Mouse (Mus musculus): ENCODE data around the gene Nr4a3. TPM values are rescaled to one million over a fixed set of nuclear protein-coding genes. Genes with fewer than 3 reads are reported as not detected.

Nr4a3 gene
- total and polyA plus RNA-seq, 3 experiments: 0.17 TPM; not detected in 2

GRCm38 (mm10) chr4:48066676-48067075 is 21.7 kb downstream of the Nr4a3 start:
- H3K79me2 ChIP-seq (ENCODE audit: control insufficient read depth, insufficient read depth, low read length, poor library complexity): no peaks in the 10 kb centered on the region
- no peaks in the 10 kb centered on the region for H3K27me3 ChIP-seq (ENCODE audit: control insufficient read depth in 1 of 2, insufficient read depth in 2 of 2, low read length in 2 of 2)
- no peak for TF ChIP-seq RAD21 (IDR thresholded peaks at IDR 0.05; ENCODE audit: low read depth, low read length)
- TF ChIP-seq GATA1 (IDR thresholded peaks at IDR 0.05; ENCODE audit: low read depth, low read length): no peak
- TF ChIP-seq MXI1 (IDR thresholded peaks at IDR 0.05; ENCODE audit: low read depth, low read length): no peak
- no peak for TF ChIP-seq E2F4 (IDR thresholded peaks at IDR 0.05; ENCODE audit: borderline replicate concordance, low read depth, low read length)
- no peak for TF ChIP-seq HCFC1 (IDR thresholded peaks at IDR 0.05; ENCODE audit: low read depth, low read length)
- TF ChIP-seq ZMIZ1 (IDR thresholded peaks at IDR 0.05; ENCODE audit: low read depth, low read length): no peak
- TF ChIP-seq JUND (IDR thresholded peaks at IDR 0.05; ENCODE audit: low read depth, low read length): no peak
- TF ChIP-seq ZNF384 (IDR thresholded peaks at IDR 0.05; ENCODE audit: low read depth, low read length): no peak
- no peak for TF ChIP-seq MEF2A (IDR thresholded peaks at IDR 0.05; ENCODE audit: extremely low read depth, insufficient replicate concordance, low read depth, low read length, poor library complexity, severe bottlenecking)
- no peak for TF ChIP-seq NELFE (IDR thresholded peaks at IDR 0.05; ENCODE audit: low read depth, low read length)
- TF ChIP-seq ZC3H11A (IDR thresholded peaks at IDR 0.05; ENCODE audit: low read depth, low read length): no peak
- TF ChIP-seq ELF1 (IDR thresholded peaks at IDR 0.05; ENCODE audit: low read depth, low read length): no peak
- no peak for TF ChIP-seq TCF12 (IDR thresholded peaks at IDR 0.05; ENCODE audit: low read depth, low read length)
- no peak for TF ChIP-seq USF2 (IDR thresholded peaks at IDR 0.05; ENCODE audit: borderline replicate concordance in 1 of 2, insufficient read depth in 1 of 2, low read depth in 1 of 2, low read length in 2 of 2)
- no peak for TF ChIP-seq POLR2AphosphoS5 (IDR thresholded peaks at IDR 0.05; ENCODE audit: borderline replicate concordance, low read depth, low read length)
- TF ChIP-seq MYB (IDR thresholded peaks at IDR 0.05; ENCODE audit: low read depth, low read length): no peak
- no peak for TF ChIP-seq POLR2A (IDR thresholded peaks at IDR 0.05; ENCODE audit: control insufficient read depth in 1 of 2, insufficient read depth in 1 of 2, low read depth in 1 of 2, low read length in 2 of 2, poor library complexity in 1 of 2)
- H3K9me3 ChIP-seq (replicated peaks; ENCODE audit: insufficient read depth, low read length): no peaks in the 10 kb centered on the region
- H3K9ac ChIP-seq (ENCODE audit: control insufficient read depth, low read depth, low read length, poor library complexity, severe bottlenecking): no peak overlapping the region
- H3K4me1 ChIP-seq (ENCODE audit: control insufficient read depth in 1 of 2, insufficient read depth in 2 of 2, low read length in 2 of 2): peaks cover 0 to under 1% of the 10 kb centered on the region in 2 experiments; a peak in 2 of 4 replicates
- H3K4me3 ChIP-seq (ENCODE audit: control insufficient read depth in 1 of 2, insufficient read depth in 1 of 2, low read depth in 2 of 2, low read length in 2 of 2): no peak overlapping the region
- H3K36me3 ChIP-seq (ENCODE audit: control insufficient read depth in 1 of 2, insufficient read depth in 2 of 2, low read length in 2 of 2): no peaks in the 10 kb centered on the region
- H3K27ac ChIP-seq (ENCODE audit: control insufficient read depth, low read depth, low read length): no peak overlapping the region
- no peak for DNase-seq (ENCODE audit: low read depth, low spot score)

- H3K4me1 ChIP-seq (ENCODE audit: control insufficient read depth in 1 of 2, insufficient read depth in 2 of 2, low read length in 2 of 2): peaks cover 0 to 10% of the 10 kb centered on the region in 2 experiments; a peak in 2 of 4 replicates
- no peaks in the 10 kb centered on the region for H3K79me2 ChIP-seq (ENCODE audit: control insufficient read depth, insufficient read depth, low read length, poor library complexity)
- DNase-seq (ENCODE audit: low read depth, low spot score): no peak
- no peak for TF ChIP-seq EP300 (IDR thresholded peaks at IDR 0.05; ENCODE audit: low read depth in 1 of 2, low read length in 2 of 2)
- TF ChIP-seq NRF1 (IDR thresholded peaks at IDR 0.05; ENCODE audit: insufficient read depth, low read depth, low read length, poor library complexity, severe bottlenecking): no peak
- TF ChIP-seq CHD1 (IDR thresholded peaks at IDR 0.05; ENCODE audit: low read depth, low read length): no peak
- TF ChIP-seq E2F4 (IDR thresholded peaks at IDR 0.05; ENCODE audit: borderline replicate concordance, low read depth, low read length): no peak
- TF ChIP-seq USF1 (IDR thresholded peaks at IDR 0.05; ENCODE audit: low read depth, low read length): no peak
- no peak for TF ChIP-seq TAL1 (IDR thresholded peaks at IDR 0.05; ENCODE audit: low read length)
- TF ChIP-seq CHD2 (IDR thresholded peaks at IDR 0.05; ENCODE audit: low read length): no peak
- no peak for TF ChIP-seq UBTF (IDR thresholded peaks at IDR 0.05; ENCODE audit: borderline replicate concordance, insufficient read depth, low read depth, low read length)
- H3K9me3 ChIP-seq (replicated peaks; ENCODE audit: insufficient read depth, low read length): no peaks in the 10 kb centered on the region
- H3K9ac ChIP-seq (ENCODE audit: control insufficient read depth, low read depth, low read length, poor library complexity, severe bottlenecking): no peak overlapping the region
- no peak overlapping the region for H3K4me3 ChIP-seq (ENCODE audit: control insufficient read depth in 1 of 2, insufficient read depth in 1 of 2, low read depth in 2 of 2, low read length in 2 of 2)
- H3K36me3 ChIP-seq (ENCODE audit: control insufficient read depth in 1 of 2, insufficient read depth in 2 of 2, low read length in 2 of 2): no peaks in the 10 kb centered on the region
- no peaks in the 10 kb centered on the region for H3K27me3 ChIP-seq (ENCODE audit: control insufficient read depth in 1 of 2, insufficient read depth in 2 of 2, low read length in 2 of 2)
- H3K27ac ChIP-seq (ENCODE audit: control insufficient read depth, low read depth, low read length): no peak overlapping the region
These were observed 24.2 kb downstream of the Nr4a3 start for GRCm38 (mm10) chr4:48069111-48069510.

Measured in MEL (cell line).